Mouse (Mus musculus) cortical plate, adult 2 months (tissue): ENCODE measurements around the gene Serp1.

Experiments
- CTCF ChIP-seq: fragments of 200-500 bp; IDR thresholded peaks from 2 replicates; pipeline ENCODE4 v1.5.1; 2011; ENCODE audit warnings: mild to moderate bottlenecking, control low read depth, low read length; ENCODE audit not compliant: insufficient read depth; ENCODE audit errors: extremely low read depth
- POLR2A ChIP-seq: fragments of 200-500 bp; IDR thresholded peaks from 2 replicates; pipeline ENCODE4 v1.6.1; 2011; ENCODE audit warnings: mild to moderate bottlenecking, low read length, control low read depth; ENCODE audit not compliant: insufficient read depth; ENCODE audit errors: extremely low read depth

DNA sequence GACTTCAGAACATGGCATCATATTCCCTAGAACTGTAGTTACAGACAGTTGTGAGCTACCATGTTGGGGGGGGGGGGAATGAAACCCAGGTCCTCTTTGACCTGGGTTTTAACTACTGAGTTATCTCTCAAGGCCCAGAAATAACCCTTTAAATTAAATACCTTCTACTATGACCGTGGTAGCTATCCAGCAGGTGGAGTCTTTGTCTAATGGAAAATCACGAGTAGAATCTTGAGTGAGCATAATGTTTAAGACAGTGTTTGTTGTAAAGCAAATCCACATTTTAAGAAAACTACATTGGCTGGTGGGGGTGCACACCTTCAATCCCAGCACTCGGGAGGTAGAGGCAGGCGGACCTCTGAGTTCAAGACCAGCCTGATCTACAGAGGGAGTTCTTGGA lies 12.2 kb downstream of the Serp1 start:
- TF ChIP-seq POLR2A (no peak), CTCF (no peak)
